Mouse (Mus musculus) embryonic facial prominence, embryonic 15.5 days (tissue): ENCODE data around the gene Tmem232. TPM values are rescaled to one million over a fixed set of nuclear protein-coding genes. Genes with fewer than 3 reads are reported as not detected.
"Not testable (repeated sequence)": the region's sequence is repeated elsewhere in the genome, so short reads cannot be mapped to it uniquely, and the experiment has no call there.

ENCODE experiments used
- ATAC-seq: fragments of 200-750 bp; cut with Nextera tagmentation; 2 replicates; pipeline ENCODE4 v1.8.0; 2017; ENCODE audit warnings: low read depth, moderate TSS enrichment; ENCODE audit not compliant: insufficient number of reproducible peaks, low FRiP score, low TSS enrichment
- H3K27ac ChIP-seq: fragments of 300-500 bp; sonication (generic); replicated peaks from 2 replicates; pipeline ENCODE4 v1.5.1; 2015; ENCODE audit warnings: mild to moderate bottlenecking, inconsistent platforms
- H3K27me3 ChIP-seq: fragments of 300-500 bp; sonication (generic); 2 replicates; pipeline ENCODE4 v1.6.1; 2015; ENCODE audit warnings: inconsistent platforms
- H3K36me3 ChIP-seq: fragments of 300-500 bp; sonication (generic); 2 replicates; pipeline ENCODE4 v1.6.1; 2015; ENCODE audit warnings: mild to moderate bottlenecking, inconsistent platforms
- H3K4me1 ChIP-seq: fragments of 300-500 bp; sonication (generic); 2 replicates; pipeline ENCODE4 v1.6.1; 2015; ENCODE audit warnings: inconsistent platforms
- H3K4me2 ChIP-seq: fragments of 300-500 bp; sonication (generic); replicated peaks from 2 replicates; pipeline ENCODE4 v1.6.1; 2015; ENCODE audit warnings: mild to moderate bottlenecking, inconsistent platforms
- H3K4me3 ChIP-seq: fragments of 300-500 bp; sonication (generic); replicated peaks from 2 replicates; pipeline ENCODE4 v1.5.1; 2015; ENCODE audit warnings: mild to moderate bottlenecking, inconsistent platforms
- H3K9ac ChIP-seq: fragments of 300-500 bp; sonication (generic); 2 replicates; pipeline ENCODE4 v1.6.1; 2015; ENCODE audit warnings: inconsistent platforms
- H3K9me3 ChIP-seq: fragments of 300-500 bp; sonication (generic); replicated peaks from 2 replicates; pipeline ENCODE4 v1.6.1; 2016; ENCODE audit warnings: inconsistent platforms
- WGBS: fragments of 180-500 bp; shearing (Covaris S2); methylation state at CpG from one replicate; pipeline ENCODE4 v1.1.7; 2015; 5-methylcytosine and 5-hydroxymethylcytosine counted together
- microRNA-seq: library from miRNA; unstranded; fragments of <30 nt; microRNA quantifications from one replicate; pipeline ENCODE4, GENCODE M21; 2016; ENCODE audit warnings: borderline number of aligned reads
- polyA plus RNA-seq: library from polyadenylated mRNA; unstranded; fragments of >200 nt; fragmentation: Nextera tagmentation; extraction: Ambion mirVana; gene quantifications from 2 replicates; pipeline ENCODE4 v1.2.1, GENCODE M21; 2015

The Tmem232 gene
- polyA plus RNA-seq, 1 experiment from 2014 or later = 2.8 TPM

DNA sequence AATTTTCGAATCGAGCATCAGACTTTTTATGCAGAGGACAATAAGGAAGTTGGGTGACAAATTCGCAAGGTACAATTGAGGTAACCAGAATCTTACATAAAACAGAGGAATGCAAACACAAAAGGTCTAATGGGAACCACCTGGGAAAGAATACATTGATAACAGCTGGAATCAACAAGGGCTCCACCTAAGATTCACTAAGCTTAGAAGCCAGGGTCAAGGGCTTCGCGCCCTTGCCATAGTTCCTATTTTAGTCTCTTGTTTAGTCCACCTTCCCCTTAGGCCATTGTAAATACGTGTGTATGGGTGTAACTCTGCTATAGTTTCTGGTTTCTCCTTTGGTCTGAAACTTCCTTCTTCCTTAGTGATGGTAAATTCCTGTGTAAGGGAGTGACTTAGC, 318.9 kb downstream of the Tmem232 start:
- not testable (repeated sequence) for H3K9ac ChIP-seq, ATAC-seq, H3K27ac ChIP-seq, H3K4me3 ChIP-seq, H3K27me3 ChIP-seq, H3K4me2 ChIP-seq, H3K4me1 ChIP-seq, H3K36me3 ChIP-seq, H3K9me3 ChIP-seq
- 85% methylated on average over 6 of the region's 6 CpGs for WGBS

Small RNA genes lying within 50 kb of the gene (microRNA-seq; reads per million reads assigned to microRNA genes)
- gene Gm25731 = not detected

Other genes with a start within 250 kb of the Tmem232 start
- 187 and 192 TPM in 2 replicates for gene Vapa, start 72.8 kb upstream of the Tmem232 start, polyA plus RNA-seq
- gene Txndc2, start 101.4 kb upstream of the Tmem232 start, polyA plus RNA-seq = 0.09 and 0.15 TPM in 2 replicates
- gene Rab31, start 232.0 kb upstream of the Tmem232 start, polyA plus RNA-seq = 49.8 and 50.9 TPM in 2 replicates
- 37.2 and 38.0 TPM in 2 replicates for gene Ppp4r1, start 241.8 kb upstream of the Tmem232 start, polyA plus RNA-seq